Mouse (Mus musculus): ENCODE results near the gene Bpifc.

GRCm38 (mm10) chr10:86034007-86034728, 22.5 kb upstream of the Bpifc start:
- TF ChIP-seq CTCF (IDR thresholded peaks at IDR 0.05; ENCODE audit: borderline replicate concordance, extremely low read depth, insufficient read depth, insufficient read length) (no peak), POLR2A (IDR thresholded peaks at IDR 0.05; ENCODE audit: borderline replicate concordance, extremely low read depth, insufficient read depth, insufficient read length, poor library complexity, severe bottlenecking) (no peak)
